Mouse (Mus musculus) testis, adult 2 months (tissue): ENCODE measurements at regions not wholly inside any gene's neighbourhood (a gene's known extent, or its start where the extent isn't known, plus 50 kb on each side); places are given as distances from the start of the nearest gene placed in this dataset.

Source experiments
- CTCF ChIP-seq: fragments of 200-500 bp; IDR thresholded peaks from 2 replicates; pipeline ENCODE4 v1.5.1; 2012; ENCODE audit warnings: low read depth, mild to moderate bottlenecking, inconsistent platforms, low read length, moderate library complexity; ENCODE audit not compliant: control insufficient read depth, insufficient read depth, insufficient replicate concordance
- POLR2A ChIP-seq: fragments of 200-500 bp; IDR thresholded peaks from 2 replicates; pipeline ENCODE4 v1.6.1; 2012; ENCODE audit warnings: low read depth, mild to moderate bottlenecking, inconsistent platforms, low read length, moderate library complexity; ENCODE audit not compliant: control insufficient read depth

DNA sequence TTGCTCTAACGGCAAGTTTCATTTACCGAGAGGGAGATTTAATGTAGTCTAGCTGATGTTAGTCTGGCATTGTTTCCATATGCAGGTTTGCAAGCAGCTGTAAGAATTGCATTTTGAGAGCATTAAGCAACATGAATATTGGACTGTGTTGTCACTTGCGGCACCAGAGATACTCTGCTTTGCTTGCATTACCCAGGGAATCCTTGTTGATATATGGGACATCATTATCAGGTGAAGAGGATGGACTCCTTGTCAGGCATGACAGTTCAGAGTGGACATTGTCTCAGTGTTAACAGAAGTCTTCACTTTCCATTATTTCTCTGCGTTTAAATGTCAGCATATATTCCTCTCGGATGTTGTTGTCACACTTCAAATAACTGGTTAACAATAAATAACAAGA, 208.1 kb downstream of the Brinp2 start:
- TF ChIP-seq CTCF: no peak
- no peak for TF ChIP-seq POLR2A
